Mouse (Mus musculus): Measurements from ENCODE around the gene Slc5a11. TPM values are rescaled to one million over a fixed set of nuclear protein-coding genes. Genes with fewer than 3 reads are reported as not detected.

Slc5a11 gene
- polyA plus RNA-seq, 1 experiment from 2014 or later, result 0.08 TPM

DNA sequence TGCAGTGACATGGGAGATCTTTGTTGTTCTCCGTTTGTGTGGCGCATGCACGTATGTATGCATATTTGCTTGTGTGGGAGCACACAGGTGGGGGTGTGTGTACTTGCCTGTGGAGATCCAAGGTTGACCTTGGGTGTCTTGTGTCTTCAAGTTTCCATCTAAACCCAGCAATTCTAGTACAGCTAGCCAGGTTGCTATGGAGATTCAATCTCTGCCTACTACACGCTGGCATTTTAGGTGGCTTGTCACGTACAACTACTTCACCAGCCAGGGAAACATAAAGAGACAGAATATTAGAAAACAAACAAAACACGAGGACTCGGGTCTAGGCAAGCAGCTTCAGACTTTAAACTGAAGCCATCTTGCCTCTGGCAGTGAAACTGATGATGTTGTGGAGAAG, 38.8 kb downstream of the Slc5a11 start:
- no peaks in the 10 kb centered on the region for H3K9me3 ChIP-seq
- H3K27me3 ChIP-seq (ENCODE audit: insufficient read depth, poor library complexity, severe bottlenecking), result no peaks in the 10 kb centered on the region
- no peak overlapping the region for H3K4me3 ChIP-seq
- H3K36me3 ChIP-seq, result no peaks in the 10 kb centered on the region
- H3K4me1 ChIP-seq (replicated peaks), result no peaks in the 10 kb centered on the region
- DNase-seq (ENCODE audit: low spot score), result no peak
- WGBS, result 83% methylated on average over 7 of the region's 7 CpGs
- no peak overlapping the region for H3K27ac ChIP-seq

DNA sequence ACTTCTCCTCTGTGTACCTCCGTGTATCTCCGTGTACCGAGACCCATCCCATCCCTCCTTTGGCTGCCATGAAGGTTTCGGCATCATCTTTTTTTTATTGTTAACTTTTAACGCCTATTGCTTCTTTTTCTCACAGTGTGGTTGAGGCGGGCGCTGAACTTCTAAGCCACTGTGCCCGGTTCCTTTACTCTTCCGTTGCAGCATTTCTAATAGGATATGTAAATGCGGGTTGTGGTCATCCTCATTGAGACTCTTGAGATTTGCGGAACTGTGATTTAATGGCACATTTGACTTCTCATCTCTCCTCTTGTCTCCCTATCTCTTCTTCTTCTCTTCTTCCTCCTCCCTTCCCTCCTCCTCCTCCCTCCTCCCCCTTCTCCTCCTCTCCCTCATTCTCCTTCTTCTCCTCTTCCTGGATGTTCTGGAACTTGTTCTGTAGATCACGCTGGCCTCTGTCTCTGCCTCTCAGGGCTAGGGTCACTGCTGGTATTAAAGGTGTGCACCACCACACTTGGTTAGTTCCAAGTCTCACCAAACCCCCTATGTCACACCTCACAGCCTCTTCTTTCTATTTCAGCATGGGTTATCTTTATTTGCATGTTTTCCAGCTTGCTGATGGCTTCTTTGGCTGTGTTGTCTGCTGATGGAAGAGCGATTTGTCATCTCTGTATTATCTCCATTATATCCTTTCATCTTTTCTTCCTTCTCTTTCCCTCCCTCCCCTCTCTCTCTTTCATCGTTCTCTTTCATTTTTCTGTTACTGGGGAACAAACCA, 39.8 kb downstream of the Slc5a11 start:
- H3K4me1 ChIP-seq (replicated peaks), result no peaks in the 10 kb centered on the region
- DNase-seq (ENCODE audit: low spot score), result no peak
- no peak overlapping the region for H3K27ac ChIP-seq
- 92% methylated on average over 14 of the region's 14 CpGs for WGBS
- no peak overlapping the region for H3K4me3 ChIP-seq
- no peaks in the 10 kb centered on the region for H3K36me3 ChIP-seq
- H3K27me3 ChIP-seq (ENCODE audit: insufficient read depth, poor library complexity, severe bottlenecking), result no peaks in the 10 kb centered on the region
- no peaks in the 10 kb centered on the region for H3K9me3 ChIP-seq

DNA sequence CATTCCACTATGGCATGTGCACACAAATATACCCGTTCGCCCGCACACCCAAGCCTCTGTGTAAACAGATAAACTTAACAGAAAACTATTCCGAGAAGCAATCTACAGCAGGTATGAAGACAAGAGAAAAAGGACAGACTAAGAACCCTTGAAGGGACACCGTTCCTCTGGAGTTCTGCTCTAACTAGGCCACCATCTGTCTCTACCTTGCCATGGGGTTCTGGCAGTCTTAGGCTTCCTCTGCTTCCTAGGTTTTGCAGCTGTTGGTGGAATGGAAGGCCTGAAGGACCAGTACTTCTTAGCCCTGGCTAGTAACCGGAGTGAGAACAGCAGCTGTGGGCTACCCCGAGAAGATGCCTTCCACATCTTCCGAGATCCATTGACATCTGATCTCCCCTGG, 43.5 kb downstream of the Slc5a11 start:
- Histone ChIP-seq H3K36me3 (no peaks in the 10 kb centered on the region), H3K27me3 (ENCODE audit: insufficient read depth, poor library complexity, severe bottlenecking) (no peaks in the 10 kb centered on the region), H3K4me1 (replicated peaks) (no peaks in the 10 kb centered on the region), H3K9me3 (no peaks in the 10 kb centered on the region), H3K4me3 (no peak overlapping the region), H3K27ac (no peak overlapping the region)
- no peak for DNase-seq (ENCODE audit: low spot score)
- WGBS, result 87% methylated on average over 8 of the region's 8 CpGs

DNA sequence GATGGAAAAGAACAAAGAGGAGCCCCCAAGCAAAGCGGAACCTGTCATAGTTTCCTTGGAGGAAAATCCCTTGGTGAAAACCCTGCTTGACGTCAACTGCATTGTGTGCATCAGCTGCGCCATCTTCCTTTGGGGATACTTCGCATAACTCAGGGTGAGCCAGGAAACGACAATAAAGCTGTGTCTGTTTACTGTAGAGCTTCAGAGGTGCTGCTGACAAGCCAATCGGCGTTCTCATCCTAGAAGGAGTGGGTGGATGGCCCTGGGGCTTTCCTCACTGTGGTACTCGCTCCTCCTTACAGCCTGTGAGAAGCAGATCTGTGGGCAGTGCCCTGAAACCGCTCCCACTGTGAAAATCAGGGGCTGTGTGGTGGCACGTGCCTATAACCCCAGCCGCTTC, 58.5 kb downstream of the Slc5a11 start:
- WGBS, result 72% methylated on average over 11 of the region's 11 CpGs
- DNase-seq (ENCODE audit: low spot score), result peak; percentile 5

DNA sequence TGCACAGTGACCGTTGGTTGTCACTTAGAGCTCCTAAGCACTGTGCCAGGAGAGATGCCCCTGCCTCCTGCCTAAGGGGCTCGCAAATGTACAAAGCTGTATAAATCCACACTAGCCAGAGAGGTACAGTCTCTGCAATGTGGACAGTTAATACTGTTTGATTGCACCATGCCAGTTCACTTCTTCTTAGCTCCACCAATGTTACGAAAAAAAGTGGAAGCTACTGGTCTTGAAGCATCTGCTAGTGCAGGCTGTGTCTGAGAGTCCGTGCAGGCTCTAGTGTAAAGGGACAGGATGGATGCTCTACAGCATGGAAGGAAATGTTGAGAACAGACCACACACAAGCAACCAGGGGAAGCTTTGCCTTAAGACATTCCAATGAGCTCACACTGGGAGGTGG, 62.0 kb downstream of the Slc5a11 start:
- Histone ChIP-seq H3K9me3 (no peaks in the 10 kb centered on the region), H3K4me1 (replicated peaks) (no peaks in the 10 kb centered on the region; the same call in 1 of the 2 replicates), H3K36me3 (peaks cover 53% of the 10 kb centered on the region), H3K27ac (no peak overlapping the region), H3K27me3 (ENCODE audit: insufficient read depth, poor library complexity, severe bottlenecking) (no peaks in the 10 kb centered on the region), H3K4me3 (no peak overlapping the region)
- no peak for DNase-seq (ENCODE audit: low spot score)
- 94% methylated on average over 4 of the region's 4 CpGs for WGBS

More for the DNA sequence above, 58.5 kb downstream of the Slc5a11 start:
- Histone ChIP-seq H3K36me3 (peaks cover 22% of the 10 kb centered on the region), H3K27ac (peak overlapping the region; percentile 43; the same call in 1 of the 2 replicates), H3K4me1 (replicated peaks) (no peaks in the 10 kb centered on the region; the same call in 1 of the 2 replicates), H3K9me3 (no peaks in the 10 kb centered on the region), H3K4me3 (no peak overlapping the region), H3K27me3 (ENCODE audit: insufficient read depth, poor library complexity, severe bottlenecking) (no peaks in the 10 kb centered on the region)

DNA sequence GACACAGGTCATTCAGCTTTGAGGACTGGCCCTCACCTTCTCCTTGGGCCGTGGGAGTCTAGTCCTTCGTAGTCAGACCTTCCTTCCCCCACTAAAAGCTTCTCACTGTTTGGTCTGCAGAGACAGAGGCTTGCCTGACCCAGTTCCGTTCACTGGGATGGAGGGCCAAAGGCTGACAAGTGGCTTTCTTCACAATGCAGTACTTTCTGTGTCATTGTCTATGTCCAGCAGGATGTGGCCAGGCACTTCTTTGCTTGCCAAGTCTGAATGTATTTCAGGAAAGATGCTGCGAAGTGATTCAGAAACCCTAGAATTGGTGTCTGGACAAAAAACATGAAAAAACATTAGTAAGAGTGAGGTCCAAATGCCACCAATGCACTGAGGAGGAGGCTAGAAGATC, 65.2 kb downstream of the Slc5a11 start:
- WGBS, result 92% methylated on average over 4 of the region's 4 CpGs
- H3K27ac ChIP-seq, result no peak overlapping the region
- DNase-seq (ENCODE audit: low spot score), result no peak
- H3K36me3 ChIP-seq, result peaks cover 79% of the 10 kb centered on the region
- H3K9me3 ChIP-seq, result no peaks in the 10 kb centered on the region
- no peaks in the 10 kb centered on the region for H3K4me1 ChIP-seq (replicated peaks)
- no peak overlapping the region for H3K4me3 ChIP-seq
- H3K27me3 ChIP-seq (ENCODE audit: insufficient read depth, poor library complexity, severe bottlenecking), result no peaks in the 10 kb centered on the region

DNA sequence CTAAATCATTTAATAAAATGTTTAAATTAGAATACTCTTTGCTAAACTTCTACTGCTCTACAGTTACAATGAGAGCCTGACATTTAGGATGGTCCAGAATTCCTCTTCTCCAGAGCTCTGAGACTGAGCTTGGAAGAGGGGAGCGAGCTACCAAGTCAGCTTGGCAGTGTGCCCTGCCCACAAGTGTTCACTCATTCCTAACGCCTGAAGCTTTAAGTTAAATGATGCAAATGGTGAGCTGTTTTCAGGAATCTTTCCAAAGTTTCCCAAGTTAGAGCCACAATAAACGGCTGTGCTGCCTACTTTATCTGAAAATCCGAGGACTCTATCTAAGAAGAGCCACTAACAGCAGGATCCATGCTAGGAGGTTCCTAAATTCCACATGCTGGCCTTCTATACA, 69.2 kb downstream of the Slc5a11 start:
- H3K4me3 ChIP-seq, result no peak overlapping the region
- H3K27me3 ChIP-seq (ENCODE audit: insufficient read depth, poor library complexity, severe bottlenecking), result no peaks in the 10 kb centered on the region
- 90% methylated on average over 4 of the region's 4 CpGs for WGBS
- H3K27ac ChIP-seq, result no peak overlapping the region
- H3K9me3 ChIP-seq, result no peaks in the 10 kb centered on the region
- H3K4me1 ChIP-seq (replicated peaks), result no peaks in the 10 kb centered on the region
- peaks cover 89% of the 10 kb centered on the region for H3K36me3 ChIP-seq
- no peak for DNase-seq (ENCODE audit: low spot score)

DNA sequence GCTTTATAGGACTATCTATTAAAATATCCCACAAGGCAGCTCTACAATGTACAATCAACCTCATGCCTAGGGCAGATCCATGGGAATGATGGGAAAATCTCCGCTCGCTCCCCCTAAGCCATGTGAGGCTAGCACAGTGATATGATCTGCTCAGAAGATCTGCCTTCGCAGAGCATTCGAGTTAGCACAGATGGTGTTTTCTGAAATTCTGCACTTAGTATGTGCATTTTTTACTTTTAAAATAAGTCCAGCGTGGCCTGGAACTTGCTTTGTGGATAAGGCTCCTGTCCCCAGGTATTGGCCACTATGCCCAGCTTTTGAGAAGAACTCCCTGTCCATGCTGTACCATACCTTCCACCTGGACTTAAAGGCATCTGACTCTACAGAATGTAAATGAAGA, 71.3 kb downstream of the Slc5a11 start:
- H3K4me3 ChIP-seq, result no peak overlapping the region
- peaks cover 89% of the 10 kb centered on the region for H3K36me3 ChIP-seq
- H3K9me3 ChIP-seq, result no peaks in the 10 kb centered on the region
- DNase-seq (ENCODE audit: low spot score), result no peak
- H3K27me3 ChIP-seq (ENCODE audit: insufficient read depth, poor library complexity, severe bottlenecking), result no peaks in the 10 kb centered on the region
- WGBS, result 94% methylated on average over 5 of the region's 5 CpGs
- no peaks in the 10 kb centered on the region for H3K4me1 ChIP-seq (replicated peaks)
- no peak overlapping the region for H3K27ac ChIP-seq

DNA sequence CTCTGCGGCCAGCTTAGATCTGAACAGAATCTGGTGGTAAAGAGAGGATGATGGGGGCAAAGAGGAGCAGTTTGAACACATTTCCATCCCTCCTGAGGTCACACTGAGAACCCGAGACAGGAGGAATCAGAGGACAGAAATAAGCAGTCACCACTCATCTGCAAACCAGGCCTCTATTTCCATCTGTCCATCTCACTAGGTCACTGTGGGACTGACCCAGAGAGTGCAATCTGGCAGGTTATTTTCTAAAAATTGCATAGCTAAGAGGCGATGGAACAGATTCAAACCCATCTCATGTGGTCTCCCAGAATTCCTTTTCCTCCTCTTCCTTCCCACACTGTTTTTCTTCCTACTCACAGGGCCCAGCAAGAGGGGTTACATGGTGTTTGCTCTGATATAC, 73.3 kb downstream of the Slc5a11 start:
- 89% methylated on average over 3 of the region's 3 CpGs for WGBS
- Histone ChIP-seq H3K27ac (no peak overlapping the region), H3K9me3 (no peaks in the 10 kb centered on the region), H3K27me3 (ENCODE audit: insufficient read depth, poor library complexity, severe bottlenecking) (no peaks in the 10 kb centered on the region), H3K4me1 (replicated peaks) (no peaks in the 10 kb centered on the region), H3K36me3 (peaks cover 97% of the 10 kb centered on the region), H3K4me3 (no peak overlapping the region)
- DNase-seq (ENCODE audit: low spot score), result no peak

DNA sequence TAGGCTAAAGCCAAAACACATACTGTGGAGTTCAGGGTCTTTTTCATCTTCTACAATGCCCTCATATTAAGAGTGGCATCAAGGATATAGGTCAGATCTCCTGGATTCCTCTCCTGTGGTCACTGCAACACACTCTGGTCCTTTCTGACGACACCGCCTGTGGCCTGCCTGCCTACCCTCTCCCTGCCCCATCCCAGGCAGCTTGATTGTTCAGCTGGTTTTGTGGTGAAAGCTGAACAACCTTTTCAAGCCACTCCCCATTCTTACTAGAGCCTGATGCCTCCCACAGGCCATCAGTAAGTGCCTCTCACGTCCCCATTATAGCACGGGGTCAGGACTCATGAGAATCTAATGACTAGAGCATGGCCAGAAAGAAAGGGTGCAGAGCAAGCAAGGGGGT, 74.6 kb downstream of the Slc5a11 start:
- H3K27ac ChIP-seq, result no peak overlapping the region
- peaks cover 97% of the 10 kb centered on the region for H3K36me3 ChIP-seq
- no peaks in the 10 kb centered on the region for H3K27me3 ChIP-seq (ENCODE audit: insufficient read depth, poor library complexity, severe bottlenecking)
- 78% methylated on average over 4 of the region's 4 CpGs for WGBS
- H3K9me3 ChIP-seq, result no peaks in the 10 kb centered on the region
- no peak overlapping the region for H3K4me3 ChIP-seq
- H3K4me1 ChIP-seq (replicated peaks), result no peaks in the 10 kb centered on the region
- DNase-seq (ENCODE audit: low spot score), result no peak

DNA sequence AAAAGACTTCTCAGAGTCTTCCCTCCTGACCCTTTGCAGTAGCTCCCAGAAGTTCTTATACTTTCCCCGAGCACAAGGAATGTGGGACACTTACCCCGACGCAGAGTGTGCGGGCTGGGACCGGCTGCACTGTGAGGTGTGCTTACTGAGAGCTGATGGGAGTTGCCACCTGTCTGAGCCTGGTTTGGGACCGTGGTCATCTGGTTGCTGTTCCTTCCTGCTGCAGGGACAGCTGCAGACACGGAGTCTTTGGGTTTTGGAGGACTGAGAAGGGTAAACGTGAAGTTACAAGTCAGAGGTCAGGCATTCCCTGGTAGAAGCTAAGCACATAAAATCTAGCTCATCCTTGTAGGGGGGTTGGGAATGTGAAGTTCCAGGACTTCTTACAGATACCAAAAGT, 77.4 kb downstream of the Slc5a11 start:
- Histone ChIP-seq H3K4me3 (no peak overlapping the region), H3K27ac (no peak overlapping the region), H3K4me1 (replicated peaks) (no peaks in the 10 kb centered on the region), H3K27me3 (ENCODE audit: insufficient read depth, poor library complexity, severe bottlenecking) (no peaks in the 10 kb centered on the region), H3K9me3 (no peaks in the 10 kb centered on the region), H3K36me3 (peaks cover 98% of the 10 kb centered on the region)
- 90% methylated on average over 8 of the region's 8 CpGs for whole genome bisulfite sequencing
- DNase-seq (ENCODE audit: low spot score), result no peak

DNA sequence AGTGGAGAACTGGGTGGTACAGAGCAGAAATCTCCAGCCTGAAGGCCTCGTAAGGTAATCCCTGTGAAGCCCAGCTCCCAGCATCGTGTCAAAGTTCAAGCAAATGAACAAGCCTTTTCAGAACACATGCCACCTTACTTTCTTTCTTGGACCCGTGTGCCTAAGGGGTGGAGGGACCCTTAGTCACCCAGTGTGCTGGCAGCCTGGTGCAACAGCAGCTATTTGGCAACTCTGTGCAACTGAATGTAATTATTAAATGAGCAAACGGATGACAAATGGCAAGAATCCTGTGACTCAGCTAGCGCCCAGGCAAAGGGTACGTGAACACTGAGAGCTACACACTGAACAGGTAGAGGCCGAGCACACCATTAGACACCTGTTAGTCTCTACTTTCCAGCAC, 79.3 kb downstream of the Slc5a11 start:
- H3K27me3 ChIP-seq (ENCODE audit: insufficient read depth, poor library complexity, severe bottlenecking), result no peaks in the 10 kb centered on the region
- WGBS, result 93% methylated on average over 7 of the region's 7 CpGs
- H3K4me1 ChIP-seq (replicated peaks), result no peaks in the 10 kb centered on the region
- H3K4me3 ChIP-seq, result no peak overlapping the region
- no peak for DNase-seq (ENCODE audit: low spot score)
- H3K9me3 ChIP-seq, result no peaks in the 10 kb centered on the region
- peaks cover 100% of the 10 kb centered on the region for H3K36me3 ChIP-seq
- H3K27ac ChIP-seq, result no peak overlapping the region

DNA sequence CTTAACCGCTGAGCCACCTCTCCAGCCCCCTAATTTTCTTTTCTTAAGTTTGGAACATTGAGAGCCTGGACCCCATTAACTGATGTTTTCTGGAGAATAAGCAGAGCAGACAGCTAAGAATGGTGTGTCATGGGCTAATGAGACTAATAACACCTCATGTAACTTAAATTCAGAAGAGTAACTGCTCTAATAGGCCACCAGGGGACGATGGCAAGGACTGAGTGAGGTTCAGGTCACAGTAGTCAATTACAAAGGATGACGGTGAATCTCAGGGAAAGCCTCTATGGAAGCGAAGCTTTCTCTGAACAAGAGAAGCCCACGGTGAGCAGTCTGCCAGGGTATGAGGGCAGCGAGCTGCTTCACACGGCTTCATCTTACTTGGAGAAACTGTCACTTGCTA, 80.8 kb downstream of the Slc5a11 start:
- no peaks in the 10 kb centered on the region for H3K9me3 ChIP-seq
- no peak overlapping the region for H3K27ac ChIP-seq
- H3K4me3 ChIP-seq, result no peak overlapping the region
- peaks cover 100% of the 10 kb centered on the region for H3K36me3 ChIP-seq
- H3K27me3 ChIP-seq (ENCODE audit: insufficient read depth, poor library complexity, severe bottlenecking), result no peaks in the 10 kb centered on the region
- H3K4me1 ChIP-seq (replicated peaks), result no peaks in the 10 kb centered on the region
- 86% methylated on average over 7 of the region's 7 CpGs for WGBS
- no peak for DNase-seq (ENCODE audit: low spot score)

DNA sequence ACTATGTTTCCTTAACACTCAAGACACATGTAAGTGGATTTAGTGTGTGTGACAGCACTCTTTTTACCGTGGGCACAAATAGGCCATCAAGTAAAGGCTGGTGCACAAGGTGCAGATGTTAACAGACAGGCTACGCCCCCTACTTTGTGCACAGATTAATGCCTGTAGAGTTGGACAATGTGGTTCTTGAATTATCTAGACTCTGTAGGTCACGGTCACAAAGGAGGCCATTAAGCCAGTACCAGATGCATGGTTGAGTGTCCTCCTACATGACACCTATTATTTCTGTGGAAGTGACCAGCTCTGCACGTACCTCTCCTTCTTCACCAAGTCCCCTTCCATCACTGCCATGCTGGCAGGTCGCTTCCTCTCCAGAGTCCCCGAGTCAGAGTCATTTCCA, 81.5 kb downstream of the Slc5a11 start:
- peaks cover 98% of the 10 kb centered on the region for H3K36me3 ChIP-seq
- H3K4me3 ChIP-seq, result no peak overlapping the region
- H3K27ac ChIP-seq, result no peak overlapping the region
- no peak for DNase-seq (ENCODE audit: low spot score)
- no peaks in the 10 kb centered on the region for H3K9me3 ChIP-seq
- H3K4me1 ChIP-seq (replicated peaks), result no peaks in the 10 kb centered on the region
- H3K27me3 ChIP-seq (ENCODE audit: insufficient read depth, poor library complexity, severe bottlenecking), result no peaks in the 10 kb centered on the region
- WGBS, result 84% methylated on average over 6 of the region's 6 CpGs
